Mouse (Mus musculus): ENCODE results near the gene Slc1a3.

Gene Slc1a3

GRCm38 (mm10) chr15:8614701-8615100 lies 95.9 kb downstream of the Slc1a3 start:
- DNase-seq (ENCODE audit: low read depth, low spot score) = no peak

GRCm38 (mm10) chr15:8605538-8606188 lies 104.9 kb downstream of the Slc1a3 start:
- DNase-seq (ENCODE audit: low read depth, low spot score) = no peak

GRCm38 (mm10) chr15:8602362-8602761 lies 108.2 kb downstream of the Slc1a3 start:
- DNase-seq (ENCODE audit: low read depth, low spot score) = no peak

- no peak for DNase-seq (ENCODE audit: low read depth, low spot score)
These were observed 109.0 kb downstream of the Slc1a3 start for GRCm38 (mm10) chr15:8601312-8602146.

- no peak for DNase-seq (ENCODE audit: low read depth, low spot score)
These were observed 114.1 kb downstream of the Slc1a3 start for GRCm38 (mm10) chr15:8596375-8596900.

GRCm38 (mm10) chr15:8595226-8595625 lies 115.3 kb downstream of the Slc1a3 start:
- DNase-seq (ENCODE audit: low read depth, low spot score) = no peak

GRCm38 (mm10) chr15:8589503-8590116 lies 121.0 kb downstream of the Slc1a3 start:
- DNase-seq (ENCODE audit: low read depth, low spot score) = peak; percentile 46

GRCm38 (mm10) chr15:8588065-8588464 lies 122.5 kb downstream of the Slc1a3 start:
- no peak for DNase-seq (ENCODE audit: low read depth, low spot score)

GRCm38 (mm10) chr15:8586822-8587281 lies 123.7 kb downstream of the Slc1a3 start:
- DNase-seq (ENCODE audit: low read depth, low spot score) = no peak

All from brain, embryonic 18.5 days (tissue).